Mouse (Mus musculus) E14TG2a.4 (cell line): ENCODE measurements around the gene Pola2.

Source experiments
- CTCF ChIP-seq: conservative IDR thresholded peaks from 2 replicates; pipeline ENCODE4 v1.5.1; 2014; ENCODE audit warnings: low read length
- POU5F1 ChIP-seq: IDR thresholded peaks from 2 replicates; pipeline ENCODE4 v1.6.1; 2014; ENCODE audit warnings: low read length, borderline replicate concordance

GRCm38 (mm10) chr19:5992012-5992411, 28.0 kb upstream of the Pola2 start:
- no peak for TF ChIP-seq POU5F1
- no peak for TF ChIP-seq CTCF
